Mouse (Mus musculus) G1E (cell line): ENCODE measurements around the gene Stx6. TPM values are rescaled to one million over a fixed set of nuclear protein-coding genes. Genes with fewer than 3 reads are reported as not detected.
"Not testable (repeated sequence)": the region's sequence is repeated elsewhere in the genome, so short reads cannot be mapped to it uniquely, and the experiment has no call there.

Experiments
- ATAC-seq: 2 replicates; pipeline ENCODE4 v1.8.0; 2016; ENCODE audit warnings: mild to moderate bottlenecking; ENCODE audit not compliant: insufficient number of reproducible peaks, poor library complexity, low FRiP score, severe bottlenecking; ENCODE audit errors: extremely low read depth
- DNase-seq: peaks from one replicate; pipeline ENCODE4 v3.0.0; 2012; ENCODE audit warnings: low spot score
- H3K27me3 ChIP-seq: 2 replicates; pipeline ENCODE4 v1.6.1; 2012; ENCODE audit warnings: mild to moderate bottlenecking, low read length, inconsistent platforms; ENCODE audit not compliant: insufficient read depth
- H3K36me3 ChIP-seq: replicated peaks from 2 replicates; pipeline ENCODE3; 2012; ENCODE audit warnings: mild to moderate bottlenecking, inconsistent platforms
- H3K4me1 ChIP-seq: 2 replicates; pipeline ENCODE4 v1.6.1; 2012; ENCODE audit warnings: low read depth, low read length, inconsistent platforms, mixed read lengths; ENCODE audit not compliant: insufficient read depth
- H3K4me3 ChIP-seq: 2 replicates; pipeline ENCODE4 v1.5.1; 2012; ENCODE audit warnings: low read depth, mild to moderate bottlenecking, inconsistent platforms, low read length, moderate library complexity, mixed read lengths
- H3K9me3 ChIP-seq: replicated peaks from 2 replicates; pipeline ENCODE4 v1.6.1; 2012; ENCODE audit warnings: inconsistent platforms
- CTCF ChIP-seq: IDR thresholded peaks from 2 replicates; pipeline ENCODE4 v1.5.1; 2012; ENCODE audit warnings: low read depth, low read length, inconsistent platforms, mixed read lengths
- GATA1 ChIP-seq: IDR thresholded peaks from 2 replicates; pipeline ENCODE4 v1.6.1; 2012; ENCODE audit warnings: borderline replicate concordance, low read length, inconsistent platforms, mixed read lengths
- GATA2 ChIP-seq: IDR thresholded peaks from 2 replicates; pipeline ENCODE4 v1.6.1; 2012; ENCODE audit warnings: low read depth, low read length, inconsistent platforms, borderline replicate concordance
- POLR2AphosphoS5 ChIP-seq: IDR thresholded peaks from 2 replicates; pipeline ENCODE4 v1.6.1; 2012; ENCODE audit warnings: low read depth, low read length, inconsistent platforms; ENCODE audit not compliant: insufficient replicate concordance
- TAL1 ChIP-seq: conservative IDR thresholded peaks from 2 replicates; pipeline ENCODE4 v1.6.1; 2012; ENCODE audit warnings: low read depth, low read length, inconsistent platforms, mixed read lengths
- polyA plus RNA-seq: library from polyadenylated mRNA; stranded (reverse); fragments of >175 nt; gene quantifications from 2 replicates; pipeline ENCODE4 v1.2.3, GENCODE M21; 2012
- total RNA-seq, 2 experiments: library from RNA; stranded (forward) in 1 of 2; stranded (reverse) in 1 of 2; fragments of 200-1000 nt in 1 of 2; fragments of >200 nt in 1 of 2; fragmentation: Nextera tagmentation in 1 of 2; gene quantifications; 2 replicates each; pipeline ENCODE4 v1.2.3; 2014 to 2017

The Stx6 gene
- total and polyA plus RNA-seq, 3 experiments = 27.5 to 117 (median 60.5) TPM

DNA sequence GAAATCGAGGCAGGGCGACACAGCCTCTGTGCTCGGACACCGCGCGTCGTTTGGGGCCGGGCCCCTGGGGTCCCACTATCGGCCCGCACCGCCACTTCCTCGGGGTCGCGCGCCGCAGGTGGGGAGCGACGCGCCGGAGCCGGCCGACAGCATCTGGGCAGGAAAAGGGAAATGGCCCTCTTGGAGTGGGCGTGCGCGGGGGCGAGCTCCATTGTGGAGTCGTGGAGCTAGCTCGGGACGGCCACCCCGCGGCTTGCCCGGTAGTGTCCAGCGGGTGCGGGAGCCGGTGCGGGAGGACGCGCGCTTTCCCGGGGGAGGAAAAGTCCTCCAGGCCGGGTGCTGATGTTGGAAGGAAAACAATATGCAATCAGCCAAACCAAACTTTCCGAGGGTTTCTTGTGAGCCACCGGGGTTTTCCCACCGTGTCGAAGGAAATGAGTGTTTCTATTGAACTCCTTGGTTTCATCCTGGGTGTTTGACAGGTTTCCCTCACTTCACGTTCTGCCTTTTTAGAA is 512 bp downstream of the Stx6 start:
- ATAC-seq (no peak), DNase-seq (peak; percentile 8)
- no peaks in the 10 kb centered on the region for H3K9me3 ChIP-seq
- peaks cover 27% of the 10 kb centered on the region for H3K4me1 ChIP-seq
- H3K27me3 ChIP-seq = peaks cover 11% of the 10 kb centered on the region; the same call in 1 of the 2 replicates
- H3K4me3 ChIP-seq = peak overlapping the region; percentile 94
- no peak for TF ChIP-seq CTCF
- no peak for TF ChIP-seq TAL1
- TF ChIP-seq POLR2AphosphoS5 = no peak
- no peak for TF ChIP-seq GATA2
- no peak for TF ChIP-seq GATA1
- peaks cover 6% of the 10 kb centered on the region for H3K36me3 ChIP-seq

DNA sequence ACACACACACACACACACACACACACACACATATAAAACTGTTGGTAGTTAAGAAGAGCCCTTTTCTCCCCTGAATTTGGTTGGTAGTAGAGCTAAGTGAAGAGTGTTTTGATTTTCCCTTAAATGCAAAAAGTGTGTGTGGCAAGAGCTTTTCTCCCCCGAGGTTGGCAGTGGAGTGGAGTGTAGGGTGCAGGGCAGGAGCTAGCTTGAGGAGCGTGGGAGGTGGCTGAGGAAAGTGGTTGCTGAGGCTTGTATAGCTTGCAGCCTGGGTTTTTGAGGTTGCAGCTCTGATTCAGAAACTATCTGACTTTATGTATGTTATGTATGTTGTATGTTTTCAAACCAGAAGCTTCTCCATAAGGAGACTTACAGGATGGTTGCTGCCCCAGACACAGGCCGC is 8.9 kb downstream of the Stx6 start:
- ATAC-seq (no peak), DNase-seq (no peak)
- Histone ChIP-seq H3K27me3 (no peaks in the 10 kb centered on the region), H3K4me3 (no peak overlapping the region), H3K4me1 (peaks cover 10% of the 10 kb centered on the region; the same call in 1 of the 2 replicates), H3K9me3 (no peaks in the 10 kb centered on the region), H3K36me3 (peaks cover 23% of the 10 kb centered on the region)
- TF ChIP-seq POLR2AphosphoS5 (no peak), GATA2 (no peak), GATA1 (no peak), TAL1 (no peak), CTCF (no peak)

DNA sequence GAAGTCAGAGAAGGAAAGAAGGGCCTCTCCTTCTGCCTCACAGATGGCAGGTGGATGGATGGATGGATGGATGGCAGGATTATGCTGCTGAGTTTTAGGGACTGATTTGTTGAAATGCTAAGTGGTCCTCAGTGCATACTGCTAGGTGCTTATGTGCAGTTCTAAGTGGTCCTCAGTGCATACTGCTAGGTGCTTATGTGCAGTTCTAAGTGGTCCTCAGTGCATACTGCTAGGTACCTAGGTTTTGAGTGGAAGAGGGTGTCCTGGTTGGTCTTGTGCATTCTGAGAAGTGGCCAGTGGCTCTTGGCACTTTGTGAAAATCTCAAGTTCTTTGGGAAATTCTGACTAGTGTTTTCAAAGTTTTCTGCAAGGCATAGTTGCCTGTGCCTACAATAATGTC is 11.4 kb downstream of the Stx6 start:
- Histone ChIP-seq H3K4me3 (no peak overlapping the region), H3K9me3 (no peaks in the 10 kb centered on the region), H3K36me3 (peaks cover 29% of the 10 kb centered on the region), H3K27me3 (no peaks in the 10 kb centered on the region), H3K4me1 (peaks cover 18% of the 10 kb centered on the region)
- no peak for DNase-seq
- no peak for TF ChIP-seq CTCF
- TF ChIP-seq TAL1 = no peak
- TF ChIP-seq GATA1 = no peak
- TF ChIP-seq POLR2AphosphoS5 = no peak
- no peak for TF ChIP-seq GATA2
- no peak for ATAC-seq

DNA sequence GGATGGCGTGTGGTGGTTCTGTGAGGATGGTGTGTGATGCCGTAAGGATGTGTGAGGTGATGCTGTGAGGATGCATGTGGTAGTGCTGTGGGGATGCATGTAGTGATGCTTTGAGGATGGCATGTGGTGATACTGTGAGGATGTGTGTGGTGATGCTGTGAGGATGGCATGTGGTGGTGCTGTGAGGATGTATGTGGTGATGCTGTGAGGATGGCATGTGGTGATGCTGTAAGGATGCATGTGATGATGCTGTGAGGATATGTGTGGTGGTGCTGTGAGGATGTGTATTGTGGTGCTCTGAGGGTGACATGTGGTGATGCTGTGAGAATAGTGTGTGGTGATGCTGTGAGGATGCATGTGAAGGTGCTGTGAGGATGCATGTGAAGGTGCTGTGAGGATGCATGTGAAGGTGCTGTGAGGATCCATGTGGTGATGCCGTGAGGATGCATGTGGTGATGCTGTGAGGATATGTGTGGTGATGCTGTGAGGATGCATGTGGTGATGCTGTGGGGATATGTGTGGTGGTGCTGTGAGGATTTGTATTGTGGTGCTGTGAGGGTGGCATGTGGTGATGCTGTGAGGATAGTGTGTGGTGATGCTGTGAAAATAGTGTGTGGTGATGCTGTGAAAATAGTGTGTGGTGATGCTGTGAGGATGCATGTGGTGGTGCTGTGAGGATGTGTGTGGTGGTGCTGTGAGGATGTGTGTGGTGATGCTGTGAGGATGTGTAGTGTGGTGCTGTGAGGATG is 14.6 kb downstream of the Stx6 start:
- no peaks in the 10 kb centered on the region for H3K27me3 ChIP-seq
- DNase-seq (no peak), ATAC-seq (no peak)
- TF ChIP-seq POLR2AphosphoS5 (no peak), TAL1 (no peak), GATA2 (0 out of 2 replicates have a peak, but pooled peaks have one; percentile 23)
- H3K36me3 ChIP-seq = peaks cover 43% of the 10 kb centered on the region
- H3K9me3 ChIP-seq = no peaks in the 10 kb centered on the region
- H3K4me1 ChIP-seq = peaks cover 16% of the 10 kb centered on the region
- peak overlapping the region; percentile 6; the same call in 1 of the 2 replicates for H3K4me3 ChIP-seq

DNA sequence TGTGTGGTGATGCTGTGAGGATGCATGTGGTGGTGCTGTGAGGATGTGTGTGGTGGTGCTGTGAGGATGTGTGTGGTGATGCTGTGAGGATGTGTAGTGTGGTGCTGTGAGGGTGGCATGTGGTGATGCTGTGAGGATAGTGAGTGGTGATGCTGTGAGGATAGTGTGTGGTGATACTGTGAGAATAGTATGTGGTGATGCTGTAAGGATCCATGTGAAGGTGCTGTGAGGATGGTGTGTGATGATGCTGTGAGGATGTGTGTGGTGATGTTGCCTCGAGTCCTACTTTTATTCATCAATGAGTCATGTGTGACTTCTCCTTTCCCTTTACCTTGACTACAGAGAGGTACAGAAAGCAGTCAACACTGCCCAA is 15.1 kb downstream of the Stx6 start:
- peaks cover 41% of the 10 kb centered on the region for H3K36me3 ChIP-seq
- not testable (repeated sequence) for DNase-seq, H3K9me3 ChIP-seq, ATAC-seq, H3K27me3 ChIP-seq, H3K4me3 ChIP-seq
- H3K4me1 ChIP-seq = peaks cover 14% of the 10 kb centered on the region

DNA sequence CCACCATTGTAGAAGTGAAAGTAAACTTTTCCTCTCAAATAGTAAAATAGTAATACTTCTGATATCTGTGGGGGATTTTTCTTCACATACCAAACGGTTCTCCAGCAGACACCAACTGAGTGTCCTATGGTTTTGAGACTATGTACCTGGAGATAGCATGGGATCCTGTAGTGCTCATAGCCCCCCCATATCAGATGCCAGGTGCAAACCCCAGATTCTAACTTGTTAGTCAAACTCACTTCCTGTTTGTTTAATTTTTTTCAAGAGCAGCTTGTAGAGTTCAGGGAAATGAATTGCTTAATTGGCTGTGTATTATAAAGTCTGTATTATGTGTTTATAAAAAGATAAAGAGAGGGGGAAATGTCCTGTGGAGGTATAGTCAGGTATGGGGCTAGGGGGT is 15.9 kb downstream of the Stx6 start:
- Histone ChIP-seq H3K9me3 (no peaks in the 10 kb centered on the region), H3K36me3 (peaks cover 48% of the 10 kb centered on the region), H3K4me1 (peaks cover 14% of the 10 kb centered on the region), H3K4me3 (no peak overlapping the region), H3K27me3 (no peaks in the 10 kb centered on the region)
- TF ChIP-seq TAL1 = no peak
- TF ChIP-seq CTCF = no peak
- TF ChIP-seq POLR2AphosphoS5 = no peak
- TF ChIP-seq GATA1 = no peak
- TF ChIP-seq GATA2 = no peak
- DNase-seq (no peak), ATAC-seq (no peak; the same call in 1 of the 2 replicates)
